Mouse (Mus musculus) intestine, embryonic 16.5 days (tissue): ENCODE results near the gene Col28a1. TPM values are rescaled to one million over a fixed set of nuclear protein-coding genes. Genes with fewer than 3 reads are reported as not detected.

ENCODE experiments used
- ATAC-seq: fragments of 200-750 bp; cut with Nextera tagmentation; 2 replicates; pipeline ENCODE4 v1.8.0; 2017; ENCODE audit warnings: moderate TSS enrichment, moderate library complexity
- H3K27ac ChIP-seq: fragments of 300-500 bp; sonication (generic); 2 replicates; pipeline ENCODE4 v1.5.1; 2014; ENCODE audit warnings: mild to moderate bottlenecking, low read length
- H3K27me3 ChIP-seq: fragments of 300-500 bp; sonication (generic); replicated peaks from 2 replicates; pipeline ENCODE4 v1.6.1; 2014; ENCODE audit warnings: low read length, control low read depth, mixed read lengths; ENCODE audit not compliant: control insufficient read depth, insufficient read depth
- H3K36me3 ChIP-seq: fragments of 300-500 bp; sonication (generic); 2 replicates; pipeline ENCODE4 v1.6.1; 2014; ENCODE audit warnings: low read length, control low read depth; ENCODE audit not compliant: control insufficient read depth, insufficient read depth
- H3K4me1 ChIP-seq: fragments of 300-500 bp; sonication (generic); 2 replicates; pipeline ENCODE4 v1.6.1; 2014; ENCODE audit warnings: low read length, control low read depth, mixed read lengths; ENCODE audit not compliant: control insufficient read depth, insufficient read depth
- H3K4me2 ChIP-seq: fragments of 300-500 bp; sonication (generic); 2 replicates; pipeline ENCODE4 v1.6.1; 2014; ENCODE audit warnings: low read depth, low read length, control low read depth
- H3K4me3 ChIP-seq: fragments of 300-500 bp; sonication (generic); 2 replicates; pipeline ENCODE4 v1.5.1; 2014; ENCODE audit warnings: mild to moderate bottlenecking, low read length
- H3K9ac ChIP-seq: fragments of 300-500 bp; sonication (generic); 2 replicates; pipeline ENCODE4 v1.6.1; 2014; ENCODE audit warnings: low read depth, low read length
- H3K9me3 ChIP-seq: fragments of 300-500 bp; sonication (generic); 2 replicates; pipeline ENCODE4 v1.6.1; 2016; ENCODE audit warnings: low read length, control low read depth; ENCODE audit not compliant: control insufficient read depth
- WGBS: fragments of 180-500 bp; shearing (Covaris S2); extraction: QIAGEN DNeasy Blood & Tissue Kit; methylation state at CpG from one replicate; pipeline ENCODE4 v1.1.7; 2014; 5-methylcytosine and 5-hydroxymethylcytosine counted together
- polyA plus RNA-seq: library from polyadenylated mRNA; unstranded; fragments of >200 nt; fragmentation: Nextera tagmentation; extraction: Ambion mirVana; gene quantifications from 2 replicates; pipeline ENCODE4 v1.2.1, GENCODE M21; 2015

Gene Col28a1
- polyA plus RNA-seq, 1 experiment from 2014 or later: 2.4 TPM

DNA sequence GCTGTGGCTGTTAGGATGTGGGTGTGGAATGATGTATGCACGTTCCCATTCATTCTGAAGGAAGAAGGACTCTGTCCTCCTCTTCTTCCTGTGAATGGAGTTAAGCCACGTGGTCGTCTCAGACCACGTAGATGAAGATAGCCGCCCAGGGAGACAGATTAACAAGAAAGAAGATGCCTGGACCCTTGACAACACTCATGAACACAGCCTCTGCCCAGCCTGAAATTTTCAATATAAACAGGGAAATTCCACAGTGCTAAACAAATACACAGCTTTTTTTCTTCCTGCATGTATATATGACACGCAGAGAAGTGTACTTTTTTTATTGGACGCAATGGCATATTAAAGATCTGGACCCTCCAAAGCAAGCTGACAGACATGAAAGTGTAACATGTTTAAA, 98.9 kb downstream of the Col28a1 start:
- no peak overlapping the region for H3K9ac ChIP-seq
- no peaks in the 10 kb centered on the region for H3K36me3 ChIP-seq
- no peak for ATAC-seq
- H3K4me1 ChIP-seq: no peaks in the 10 kb centered on the region
- no peak overlapping the region for H3K27ac ChIP-seq
- no peak overlapping the region for H3K4me2 ChIP-seq
- H3K27me3 ChIP-seq: no peaks in the 10 kb centered on the region
- 62% methylated on average over 7 of the region's 7 CpGs for WGBS
- H3K4me3 ChIP-seq: no peak overlapping the region
- H3K9me3 ChIP-seq: no peaks in the 10 kb centered on the region

DNA sequence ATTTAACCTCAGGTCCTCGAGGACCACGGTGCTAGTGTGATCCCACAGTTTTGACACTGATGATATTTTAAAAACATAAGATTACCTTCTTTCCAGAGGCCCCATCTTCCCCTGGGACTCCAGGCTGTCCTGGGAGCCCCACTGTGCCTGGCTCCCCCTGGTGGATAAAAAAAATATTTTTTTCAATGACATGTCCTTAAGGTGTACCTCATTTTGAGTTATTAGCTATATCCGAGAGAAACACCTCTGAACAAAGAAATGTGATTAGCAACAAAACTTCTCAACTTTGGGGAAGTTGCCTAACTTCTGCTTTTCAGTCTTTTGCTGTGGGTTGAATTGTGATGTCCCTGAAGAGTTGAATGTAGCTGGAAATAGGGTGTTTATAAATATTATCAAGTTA, 105.6 kb downstream of the Col28a1 start:
- Histone ChIP-seq H3K4me2 (no peak overlapping the region), H3K36me3 (no peaks in the 10 kb centered on the region), H3K27me3 (no peaks in the 10 kb centered on the region), H3K9me3 (no peaks in the 10 kb centered on the region), H3K4me3 (no peak overlapping the region), H3K27ac (no peak overlapping the region), H3K4me1 (no peaks in the 10 kb centered on the region), H3K9ac (no peak overlapping the region)
- no peak for ATAC-seq
- 57% methylated on average over 3 of the region's 3 CpGs for WGBS

DNA sequence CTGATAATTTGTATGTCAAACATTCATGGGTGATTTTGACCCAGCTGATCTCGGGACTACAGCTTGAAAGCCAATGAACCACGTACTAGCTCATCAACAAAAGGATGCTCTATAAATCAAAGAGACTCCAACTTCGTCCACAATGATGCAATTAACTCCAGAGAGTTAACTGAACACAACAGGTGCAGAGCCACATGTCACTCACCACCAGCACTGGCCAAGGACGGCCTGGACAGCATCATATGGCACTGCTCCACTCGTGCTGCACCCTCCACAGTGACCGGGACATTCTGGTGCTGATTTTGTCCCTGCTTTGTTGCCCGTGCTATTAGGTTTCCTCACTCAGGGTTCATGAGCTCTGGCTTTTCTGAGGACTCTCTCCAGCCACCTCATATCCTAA, 107.6 kb downstream of the Col28a1 start:
- no peak for ATAC-seq
- 74% methylated on average over 7 of the region's 7 CpGs for WGBS
- Histone ChIP-seq H3K4me1 (no peaks in the 10 kb centered on the region), H3K9ac (no peak overlapping the region), H3K9me3 (no peaks in the 10 kb centered on the region), H3K27me3 (no peaks in the 10 kb centered on the region), H3K27ac (no peak overlapping the region), H3K4me2 (no peak overlapping the region), H3K4me3 (no peak overlapping the region), H3K36me3 (no peaks in the 10 kb centered on the region)

DNA sequence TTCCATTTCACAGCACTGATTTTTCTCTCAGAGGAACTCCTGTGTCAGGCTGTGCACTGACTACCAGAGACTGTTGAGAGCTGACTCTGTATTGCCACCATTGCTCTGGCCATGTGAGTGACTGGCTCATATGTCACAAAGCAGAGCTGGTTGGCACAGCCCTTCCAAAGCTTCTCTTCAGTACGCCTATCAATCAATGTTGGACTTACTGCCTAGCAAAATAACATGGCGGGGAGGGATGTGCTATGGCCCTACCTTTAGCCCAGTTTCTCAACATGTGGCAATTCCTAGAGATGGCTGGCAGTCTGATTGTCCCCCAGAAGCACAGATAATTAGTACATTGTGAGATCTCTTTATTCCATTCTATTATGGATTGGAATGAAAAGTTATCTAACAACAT, 109.2 kb downstream of the Col28a1 start:
- 90% methylated on average over 2 of the region's 2 CpGs for WGBS
- no peaks in the 10 kb centered on the region for H3K4me1 ChIP-seq
- H3K27ac ChIP-seq: no peak overlapping the region
- H3K9me3 ChIP-seq: no peaks in the 10 kb centered on the region
- H3K9ac ChIP-seq: no peak overlapping the region
- no peaks in the 10 kb centered on the region for H3K36me3 ChIP-seq
- no peak overlapping the region for H3K4me2 ChIP-seq
- H3K4me3 ChIP-seq: no peak overlapping the region
- no peaks in the 10 kb centered on the region for H3K27me3 ChIP-seq
- no peak for ATAC-seq

DNA sequence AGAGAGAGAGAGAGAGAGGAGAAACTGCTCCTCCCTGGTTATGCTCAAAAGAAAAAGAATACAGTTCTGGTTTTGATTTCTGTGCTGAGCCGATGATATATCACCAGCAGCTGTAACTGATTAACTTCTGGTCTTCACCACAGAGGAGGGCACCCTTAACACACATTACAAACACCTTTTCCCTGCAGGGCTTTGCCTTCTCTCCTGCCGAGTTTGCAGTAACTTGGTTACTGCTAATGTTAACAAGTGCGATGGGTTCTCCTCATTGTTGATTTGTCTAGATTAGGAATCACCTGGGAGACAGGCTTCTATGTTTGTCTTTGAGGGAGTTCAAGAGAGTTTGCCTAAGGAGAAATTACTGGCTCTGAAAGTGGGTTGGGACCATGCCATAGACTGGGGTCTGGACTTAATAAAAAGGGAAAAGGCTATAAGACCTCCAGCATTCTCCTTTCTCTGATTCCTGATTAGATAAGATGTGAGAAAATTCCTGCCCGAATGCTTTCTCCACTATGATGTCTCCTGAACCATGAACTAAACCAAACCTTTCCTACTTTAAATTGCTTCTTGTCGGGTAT, 114.8 kb downstream of the Col28a1 start:
- no peaks in the 10 kb centered on the region for H3K4me1 ChIP-seq
- no peak overlapping the region for H3K9ac ChIP-seq
- H3K27ac ChIP-seq: no peak overlapping the region
- WGBS: 53% methylated on average over 5 of the region's 5 CpGs
- no peak overlapping the region for H3K4me2 ChIP-seq
- no peaks in the 10 kb centered on the region for H3K36me3 ChIP-seq
- H3K27me3 ChIP-seq: no peaks in the 10 kb centered on the region
- ATAC-seq: no peak
- H3K4me3 ChIP-seq: no peak overlapping the region
- H3K9me3 ChIP-seq: no peaks in the 10 kb centered on the region

DNA sequence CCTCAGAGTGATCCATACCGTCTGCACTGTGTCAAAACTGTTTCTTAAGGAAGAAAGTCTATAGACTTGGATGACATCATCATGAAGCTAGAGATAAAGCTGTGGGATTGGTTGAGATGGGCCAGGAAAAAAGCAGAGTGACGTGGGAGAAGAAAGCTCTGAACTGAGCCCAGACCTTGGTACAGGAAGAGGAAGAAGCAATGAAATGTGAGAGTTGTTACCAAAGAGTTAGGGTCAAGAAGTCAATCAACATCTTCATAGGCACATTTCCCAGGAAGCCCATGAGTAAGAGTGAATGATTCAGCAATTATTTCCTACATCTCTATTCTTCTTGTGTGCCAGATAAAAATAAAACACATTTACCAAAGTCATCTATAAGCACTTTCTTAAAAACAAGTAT, 117.5 kb downstream of the Col28a1 start:
- Histone ChIP-seq H3K27me3 (no peaks in the 10 kb centered on the region), H3K4me2 (no peak overlapping the region), H3K9ac (no peak overlapping the region), H3K4me1 (no peaks in the 10 kb centered on the region), H3K4me3 (no peak overlapping the region), H3K9me3 (no peaks in the 10 kb centered on the region), H3K27ac (no peak overlapping the region), H3K36me3 (no peaks in the 10 kb centered on the region)
- WGBS: 68% methylated on average over 2 of the region's 2 CpGs
- ATAC-seq: no peak

DNA sequence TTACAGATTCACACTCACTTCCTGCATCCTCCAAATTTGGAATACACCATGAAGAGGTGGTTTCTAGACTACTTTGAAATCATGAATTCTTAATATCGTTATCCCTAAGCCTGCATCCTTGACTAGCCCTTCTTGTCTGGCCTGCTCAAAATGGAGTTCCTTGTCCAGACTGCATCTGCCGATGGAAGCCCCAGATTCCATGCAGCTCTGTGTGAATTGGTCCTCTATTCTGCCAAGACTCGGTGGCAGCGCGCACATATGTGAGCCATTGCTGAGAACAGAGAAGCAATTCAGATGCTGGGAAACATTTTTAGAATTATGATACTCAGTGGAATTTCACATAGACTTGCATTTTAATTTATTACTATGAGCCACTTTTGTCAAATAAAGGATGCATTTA, 123.4 kb downstream of the Col28a1 start:
- no peaks in the 10 kb centered on the region for H3K27me3 ChIP-seq
- H3K4me1 ChIP-seq: no peaks in the 10 kb centered on the region
- H3K4me2 ChIP-seq: no peak overlapping the region
- no peak for ATAC-seq
- no peaks in the 10 kb centered on the region for H3K36me3 ChIP-seq
- no peak overlapping the region for H3K9ac ChIP-seq
- no peaks in the 10 kb centered on the region for H3K9me3 ChIP-seq
- H3K4me3 ChIP-seq: no peak overlapping the region
- WGBS: 81% methylated on average over 5 of the region's 5 CpGs
- no peak overlapping the region for H3K27ac ChIP-seq

DNA sequence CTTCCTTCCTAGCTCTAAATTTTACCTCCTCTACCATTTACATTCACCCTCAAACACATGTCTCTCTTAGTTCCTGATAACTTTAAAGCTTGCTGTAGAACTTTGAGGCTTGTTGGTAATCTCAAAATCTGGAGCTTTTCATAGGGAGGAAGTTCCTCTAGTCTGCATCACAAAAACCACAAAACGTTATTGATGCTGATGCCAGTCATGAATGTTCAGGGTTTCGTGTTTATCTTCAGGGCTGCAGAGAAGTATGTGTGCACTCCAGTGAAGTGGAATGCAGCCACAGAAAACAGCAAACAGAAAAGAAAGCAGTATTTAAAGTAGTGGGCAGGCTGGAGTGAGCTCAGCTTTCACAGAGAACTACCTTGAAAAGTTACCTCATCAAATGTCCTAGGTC, 124.0 kb downstream of the Col28a1 start:
- no peaks in the 10 kb centered on the region for H3K4me1 ChIP-seq
- H3K4me3 ChIP-seq: no peak overlapping the region
- no peak overlapping the region for H3K4me2 ChIP-seq
- 46% methylated on average over 2 of the region's 2 CpGs for WGBS
- no peaks in the 10 kb centered on the region for H3K36me3 ChIP-seq
- no peak overlapping the region for H3K27ac ChIP-seq
- H3K27me3 ChIP-seq: no peaks in the 10 kb centered on the region
- H3K9ac ChIP-seq: no peak overlapping the region
- H3K9me3 ChIP-seq: no peaks in the 10 kb centered on the region
- no peak for ATAC-seq

DNA sequence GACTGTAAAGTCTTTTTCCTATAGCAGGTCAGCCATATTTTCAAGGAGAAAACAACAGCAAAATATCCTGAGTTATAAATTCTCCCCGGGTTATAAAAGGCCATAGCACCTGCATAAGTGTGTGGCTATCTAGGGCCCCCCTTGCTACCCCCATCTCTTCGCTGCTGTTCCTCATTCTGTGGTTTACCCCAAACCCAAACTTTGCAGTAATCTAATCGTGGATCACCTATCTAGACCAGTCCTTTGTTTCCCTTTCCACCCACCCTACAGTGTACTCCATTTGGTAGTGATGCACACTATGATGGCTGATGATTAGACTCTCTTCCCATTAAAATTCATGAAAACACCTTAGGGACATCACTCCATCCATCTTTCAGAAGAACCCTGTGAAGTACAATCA, 125.3 kb downstream of the Col28a1 start:
- no peak overlapping the region for H3K27ac ChIP-seq
- ATAC-seq: no peak
- H3K9me3 ChIP-seq: no peaks in the 10 kb centered on the region
- H3K9ac ChIP-seq: no peak overlapping the region
- H3K4me1 ChIP-seq: no peaks in the 10 kb centered on the region
- H3K4me2 ChIP-seq: no peak overlapping the region
- H3K36me3 ChIP-seq: no peaks in the 10 kb centered on the region
- WGBS: 84% methylated on average over 3 of the region's 3 CpGs
- H3K4me3 ChIP-seq: no peak overlapping the region
- no peaks in the 10 kb centered on the region for H3K27me3 ChIP-seq

DNA sequence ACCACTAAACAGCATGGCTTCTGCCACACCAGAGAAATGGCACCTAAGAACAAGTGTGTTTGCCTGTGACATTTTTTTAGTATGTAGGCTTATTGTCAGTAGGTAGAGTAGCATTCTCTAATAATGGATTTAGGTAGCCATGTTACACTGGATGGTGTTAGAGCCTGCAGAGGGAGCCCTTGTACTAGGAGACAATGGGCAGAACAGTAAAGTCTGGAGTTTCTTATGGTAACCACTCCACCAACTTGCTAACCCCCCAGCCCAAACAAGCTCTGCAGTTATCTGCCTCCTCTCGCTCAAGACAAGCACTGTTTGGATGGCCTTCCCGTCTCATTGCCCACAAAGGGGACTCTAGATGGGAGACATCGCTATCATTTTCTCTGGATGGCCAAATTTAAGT, 126.2 kb downstream of the Col28a1 start:
- Histone ChIP-seq H3K4me2 (no peak overlapping the region), H3K4me1 (no peaks in the 10 kb centered on the region), H3K27ac (no peak overlapping the region), H3K9me3 (no peaks in the 10 kb centered on the region), H3K27me3 (no peaks in the 10 kb centered on the region), H3K36me3 (no peaks in the 10 kb centered on the region), H3K9ac (no peak overlapping the region), H3K4me3 (no peak overlapping the region)
- 46% methylated on average over 3 of the region's 3 CpGs for WGBS
- ATAC-seq: no peak
